ENCODE assay signal across 35 mouse cellular contexts in the genomic region with DNA sequence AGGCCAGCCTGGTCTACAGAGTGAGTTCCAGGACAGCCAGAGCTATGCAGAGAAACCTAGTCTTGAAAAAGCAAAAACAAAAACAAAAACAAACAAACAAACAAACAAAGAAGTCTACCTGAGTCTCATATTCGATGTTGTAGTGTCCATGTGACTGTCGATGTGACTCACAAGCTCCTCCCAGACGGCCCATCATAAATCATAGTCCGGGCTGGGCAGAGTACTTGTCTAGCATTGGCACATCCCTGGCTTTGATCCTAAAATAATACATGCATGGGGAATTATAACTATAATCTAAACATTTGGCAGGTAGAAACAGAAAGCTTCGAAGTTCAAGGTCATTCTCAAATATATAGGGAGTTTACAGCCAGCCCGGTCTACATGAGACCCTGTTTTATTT. TPM values are rescaled to one million over a fixed set of nuclear protein-coding genes. Genes with fewer than 3 reads are reported as not detected.
"Had no signal": no experiment of that assay in that cellular context is flagged by ENCODE, and none has a peak within 500 bp of the region (broad histone marks: within the 10 kb centered on the region; RNA-seq: fewer than 3 reads in every experiment).

No protein-coding gene starts in this region.

- H3K27ac ChIP-seq: heart, embryonic 10.5 days; heart, embryonic 13.5 days; heart, embryonic 15.5 days; hindbrain, embryonic 10.5 days; hindbrain, embryonic 12.5 days; hindbrain, embryonic 13.5 days; hindbrain, embryonic 14.5 days; hindbrain, embryonic 15.5 days; hindbrain, postnatal 0 days; intestine, embryonic 15.5 days; kidney, embryonic 15.5 days; kidney, postnatal 0 days; left cerebral cortex, adult 2 months had no signal

- H3K9me3 ChIP-seq: heart, embryonic 10.5 days; heart, embryonic 12.5 days; heart, embryonic 13.5 days; heart, embryonic 15.5 days; hindbrain, embryonic 10.5 days; hindbrain, embryonic 12.5 days; hindbrain, embryonic 13.5 days; hindbrain, embryonic 15.5 days; intestine, embryonic 15.5 days; kidney, embryonic 15.5 days had no signal

- H3K27me3 ChIP-seq: heart, embryonic 13.5 days; heart, embryonic 15.5 days; hindbrain, embryonic 12.5 days; hindbrain, embryonic 13.5 days; hindbrain, embryonic 15.5 days; intestine, embryonic 15.5 days; kidney, embryonic 15.5 days had no signal

- H3K4me2 ChIP-seq: heart, embryonic 11.5 days; heart, embryonic 12.5 days; heart, embryonic 13.5 days; heart, embryonic 15.5 days; hindbrain, embryonic 12.5 days; hindbrain, embryonic 13.5 days; hindbrain, embryonic 14.5 days; hindbrain, embryonic 15.5 days; intestine, embryonic 15.5 days; kidney, embryonic 15.5 days had no signal

- H3K9ac ChIP-seq: heart, embryonic 12.5 days; heart, embryonic 13.5 days; heart, embryonic 15.5 days; hindbrain, embryonic 12.5 days; hindbrain, embryonic 13.5 days; hindbrain, embryonic 14.5 days; hindbrain, embryonic 15.5 days; intestine, embryonic 15.5 days; kidney, embryonic 15.5 days had no signal

- DNase-seq: heart, postnatal 10 days; heart, postnatal 14 days; heart, postnatal 36 days; heart, postnatal 4 days; kidney, adult 11 months; kidney, adult 18-20 months; kidney, adult 2 months; kidney, adult 8-10 months; kidney, adult 9 months; kidney, postnatal 10 days; kidney, postnatal 14 days; kidney, postnatal 25 days; kidney, postnatal 36 days; kidney, postnatal 4 days; layer of hippocampus, adult 9-11 months; layer of hippocampus, postnatal 36 days had no signal

- H3K4me3 ChIP-seq: heart, embryonic 10.5 days; heart, embryonic 12.5 days; heart, embryonic 13.5 days; heart, embryonic 15.5 days; hindbrain, embryonic 10.5 days; hindbrain, embryonic 12.5 days; hindbrain, embryonic 13.5 days; hindbrain, embryonic 15.5 days; intestine, embryonic 15.5 days; kidney, embryonic 15.5 days; layer of hippocampus, adult 2 months; left cerebral cortex, adult 2 months had no signal

- H3K4me1 ChIP-seq: heart, embryonic 15.5 days; intestine, embryonic 15.5 days had no signal

- ATAC-seq: hindbrain, embryonic 16.5 days; hindbrain, postnatal 0 days; inflammation-experienced regulatory T-cells, adult 6 months; intestine, embryonic 15.5 days; intestine, embryonic 16.5 days had no signal

- H3K36me3 ChIP-seq: heart, embryonic 10.5 days; heart, embryonic 12.5 days; heart, embryonic 13.5 days; heart, embryonic 15.5 days; hindbrain, embryonic 10.5 days; hindbrain, embryonic 12.5 days; hindbrain, embryonic 13.5 days; hindbrain, embryonic 15.5 days; intestine, embryonic 15.5 days; kidney, embryonic 15.5 days had no signal

RNA-seq across cellular contexts. Expression of a gene that starts 28.1 kb away (rescaled TPM):
- polyA plus RNA-seq: inflammation-experienced regulatory T-cells, adult 6 months had no signal
